Mouse (Mus musculus) embryonic facial prominence, embryonic 15.5 days (tissue): Measurements from ENCODE around the gene Ryr1. TPM values are rescaled to one million over a fixed set of nuclear protein-coding genes. Genes with fewer than 3 reads are reported as not detected.
A peak's percentile ranks its signal among the peaks of the same experiment; 100 is the strongest.

ENCODE experiments used
- ATAC-seq: fragments of 200-750 bp; cut with Nextera tagmentation; 2 replicates; pipeline ENCODE4 v1.8.0; 2017; ENCODE audit warnings: low read depth, moderate TSS enrichment; ENCODE audit not compliant: insufficient number of reproducible peaks, low FRiP score, low TSS enrichment
- H3K27ac ChIP-seq: fragments of 300-500 bp; sonication (generic); replicated peaks from 2 replicates; pipeline ENCODE4 v1.5.1; 2015; ENCODE audit warnings: mild to moderate bottlenecking, inconsistent platforms
- H3K27me3 ChIP-seq: fragments of 300-500 bp; sonication (generic); 2 replicates; pipeline ENCODE4 v1.6.1; 2015; ENCODE audit warnings: inconsistent platforms
- H3K36me3 ChIP-seq: fragments of 300-500 bp; sonication (generic); 2 replicates; pipeline ENCODE4 v1.6.1; 2015; ENCODE audit warnings: mild to moderate bottlenecking, inconsistent platforms
- H3K4me1 ChIP-seq: fragments of 300-500 bp; sonication (generic); 2 replicates; pipeline ENCODE4 v1.6.1; 2015; ENCODE audit warnings: inconsistent platforms
- H3K4me2 ChIP-seq: fragments of 300-500 bp; sonication (generic); replicated peaks from 2 replicates; pipeline ENCODE4 v1.6.1; 2015; ENCODE audit warnings: mild to moderate bottlenecking, inconsistent platforms
- H3K4me3 ChIP-seq: fragments of 300-500 bp; sonication (generic); replicated peaks from 2 replicates; pipeline ENCODE4 v1.5.1; 2015; ENCODE audit warnings: mild to moderate bottlenecking, inconsistent platforms
- H3K9ac ChIP-seq: fragments of 300-500 bp; sonication (generic); 2 replicates; pipeline ENCODE4 v1.6.1; 2015; ENCODE audit warnings: inconsistent platforms
- H3K9me3 ChIP-seq: fragments of 300-500 bp; sonication (generic); replicated peaks from 2 replicates; pipeline ENCODE4 v1.6.1; 2016; ENCODE audit warnings: inconsistent platforms
- WGBS: fragments of 180-500 bp; shearing (Covaris S2); methylation state at CpG from one replicate; pipeline ENCODE4 v1.1.7; 2015; 5-methylcytosine and 5-hydroxymethylcytosine counted together
- polyA plus RNA-seq: library from polyadenylated mRNA; unstranded; fragments of >200 nt; fragmentation: Nextera tagmentation; extraction: Ambion mirVana; gene quantifications from 2 replicates; pipeline ENCODE4 v1.2.1, GENCODE M21; 2015

Gene Ryr1
- polyA plus RNA-seq, 1 experiment from 2014 or later = 8.0 TPM

DNA sequence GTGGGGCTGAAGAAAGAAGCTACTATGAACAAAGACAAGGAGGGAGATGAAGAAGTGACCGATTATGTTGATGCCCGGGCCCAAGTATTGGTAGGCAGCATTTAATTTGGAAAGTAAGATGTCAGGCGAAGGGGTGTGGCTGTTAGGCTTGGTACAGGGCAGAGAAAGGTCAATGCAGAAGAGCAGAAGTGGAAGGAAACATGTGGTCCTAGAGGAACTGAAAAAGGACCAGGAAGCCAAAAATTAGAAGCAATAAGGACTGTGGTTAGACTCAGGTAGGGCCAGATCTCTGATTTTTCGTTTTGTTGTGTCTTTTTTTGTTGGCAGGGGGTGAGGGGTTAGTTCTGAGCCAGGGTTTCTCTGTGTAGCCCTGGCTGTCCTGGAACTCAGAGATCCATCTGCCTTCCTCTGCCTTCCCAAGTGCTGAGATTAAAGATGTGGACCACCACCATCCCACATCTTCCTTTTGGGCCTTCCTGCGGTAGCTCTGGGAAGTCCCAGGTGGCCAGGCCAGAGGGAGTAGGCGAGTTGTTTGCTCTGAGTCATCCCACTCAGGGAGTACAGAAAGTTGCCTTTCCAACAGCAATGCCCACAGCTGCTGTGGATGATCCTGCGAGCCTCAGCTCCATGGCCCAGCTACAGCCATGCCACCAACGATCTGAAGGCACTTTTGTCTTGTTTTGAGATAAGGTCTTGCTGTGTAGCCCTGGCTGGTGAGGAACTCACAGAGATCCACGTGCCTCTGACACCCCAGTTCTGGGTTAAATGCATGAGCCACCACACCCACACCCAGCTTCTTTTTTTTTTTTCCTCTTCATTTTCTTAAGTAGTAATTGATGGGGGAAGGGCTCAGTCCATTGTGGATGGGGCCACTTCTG lies 117.5 kb downstream of the Ryr1 start:
- no peaks in the 10 kb centered on the region for H3K4me1 ChIP-seq
- no peaks in the 10 kb centered on the region for H3K9me3 ChIP-seq
- no peaks in the 10 kb centered on the region for H3K27me3 ChIP-seq
- 77% methylated on average over 9 of the region's 9 CpGs for WGBS
- no peak overlapping the region for H3K9ac ChIP-seq
- H3K36me3 ChIP-seq = no peaks in the 10 kb centered on the region
- H3K4me3 ChIP-seq = no peak overlapping the region
- no peak overlapping the region for H3K27ac ChIP-seq
- no peak for ATAC-seq
- no peak overlapping the region for H3K4me2 ChIP-seq

DNA sequence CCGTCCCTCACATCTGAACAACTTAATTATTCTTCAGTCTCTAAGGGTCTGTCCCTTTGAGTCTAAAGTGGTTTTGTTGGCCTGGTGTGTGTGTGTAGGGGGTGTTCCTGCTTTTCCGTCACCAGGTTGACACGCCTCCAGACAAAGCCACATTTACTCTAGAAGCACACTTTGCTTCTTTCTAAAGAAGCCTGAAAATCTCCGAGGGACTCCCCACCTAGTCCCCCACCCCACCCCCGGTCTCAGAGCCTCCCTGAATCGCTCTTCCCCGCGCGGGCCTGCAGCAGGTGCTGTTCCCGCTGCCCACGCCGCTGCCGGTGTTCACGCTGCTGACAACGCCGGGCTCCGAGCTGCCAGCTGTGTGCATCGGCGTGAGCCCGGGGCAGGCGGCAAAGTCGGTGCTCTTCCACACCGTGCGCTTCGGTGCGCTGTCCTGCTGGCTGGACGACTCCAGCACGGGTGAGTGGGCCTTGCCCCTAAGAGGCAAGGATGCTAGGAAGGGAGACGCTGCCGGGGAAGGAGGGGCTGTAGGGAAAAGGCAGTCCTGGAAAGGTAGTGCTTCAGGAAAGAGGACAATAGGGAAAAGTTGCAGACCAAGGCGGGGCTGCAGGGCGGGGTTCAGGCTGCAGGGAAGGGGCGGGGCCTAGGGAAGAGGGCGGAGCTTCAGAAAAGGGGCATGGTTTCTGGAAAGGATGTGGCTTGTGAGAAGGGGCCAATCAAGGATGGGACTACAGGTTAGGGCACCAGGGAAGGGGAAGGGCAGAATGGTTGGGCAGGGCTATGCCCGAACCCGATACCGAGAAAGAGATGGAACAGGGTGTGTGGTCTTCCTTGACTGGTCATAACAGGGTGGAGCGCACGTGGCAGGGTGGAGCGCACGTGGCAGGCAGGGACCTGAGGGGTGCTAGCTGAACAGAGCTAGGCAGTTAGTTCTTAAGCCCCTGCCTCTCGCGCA lies 124.1 kb downstream of the Ryr1 start:
- Histone ChIP-seq H3K9ac (peak overlapping the region; percentile 3), H3K27ac (0 out of 2 replicates have a peak overlapping the region, but pooled peaks have one; percentile 41), H3K4me2 (peak overlapping the region; percentile 83), H3K36me3 (no peaks in the 10 kb centered on the region), H3K4me3 (peak overlapping the region; percentile 44), H3K9me3 (no peaks in the 10 kb centered on the region), H3K27me3 (no peaks in the 10 kb centered on the region), H3K4me1 (peaks cover 10% of the 10 kb centered on the region)
- peak; percentile 83 for ATAC-seq
- WGBS = 4% methylated on average over 43 of the region's 43 CpGs

DNA sequence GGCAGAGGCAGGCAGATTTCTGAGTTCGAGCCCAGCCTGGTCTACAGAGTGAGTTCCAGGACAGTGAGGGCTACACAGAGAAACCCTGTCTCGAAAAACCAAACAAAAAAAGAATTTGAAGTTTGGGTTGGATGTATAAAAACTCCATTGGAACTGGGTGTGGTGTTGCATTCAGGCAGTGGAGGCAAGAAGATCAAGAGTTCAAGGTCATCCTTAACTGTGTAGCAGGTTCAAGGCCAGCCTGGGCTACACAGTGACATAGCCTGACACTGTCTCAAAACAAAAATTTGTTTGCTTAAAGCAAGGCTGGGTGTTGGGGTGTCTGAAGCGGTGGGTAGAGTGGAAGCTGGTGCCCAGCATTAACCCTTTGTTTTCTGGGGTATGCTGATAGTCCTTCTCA lies 131.6 kb downstream of the Ryr1 start:
- 83% methylated on average over 3 of the region's 3 CpGs for WGBS
- no peaks in the 10 kb centered on the region for H3K9me3 ChIP-seq
- H3K36me3 ChIP-seq = no peaks in the 10 kb centered on the region
- H3K4me3 ChIP-seq = no peak overlapping the region
- H3K27me3 ChIP-seq = no peaks in the 10 kb centered on the region
- H3K4me1 ChIP-seq = no peaks in the 10 kb centered on the region
- ATAC-seq = no peak
- no peak overlapping the region for H3K4me2 ChIP-seq
- H3K9ac ChIP-seq = no peak overlapping the region
- no peak overlapping the region for H3K27ac ChIP-seq

DNA sequence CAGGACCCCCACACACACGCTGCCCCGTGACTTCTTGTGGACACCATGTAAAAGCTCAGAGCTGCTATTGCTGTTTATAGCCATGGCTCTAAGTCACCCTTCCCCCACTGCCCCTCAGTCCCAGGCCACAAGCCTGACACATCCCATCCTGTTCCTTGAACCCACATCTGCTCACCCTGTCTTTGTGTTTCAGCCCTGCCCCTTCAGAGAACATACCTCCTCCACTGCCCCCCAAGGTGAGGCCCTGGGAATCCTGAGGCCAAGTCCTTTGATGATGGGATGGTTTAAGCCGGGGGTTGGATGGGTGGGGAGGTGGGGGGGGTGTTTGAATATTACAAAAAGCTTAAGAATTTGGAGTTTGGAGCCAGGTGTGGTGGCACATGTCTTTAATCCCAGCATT lies 132.0 kb downstream of the Ryr1 start:
- Histone ChIP-seq H3K27me3 (no peaks in the 10 kb centered on the region), H3K27ac (no peak overlapping the region), H3K4me3 (no peak overlapping the region), H3K4me2 (no peak overlapping the region), H3K4me1 (no peaks in the 10 kb centered on the region), H3K9ac (no peak overlapping the region), H3K9me3 (no peaks in the 10 kb centered on the region), H3K36me3 (no peaks in the 10 kb centered on the region)
- ATAC-seq = no peak
- 89% methylated on average over 3 of the region's 3 CpGs for WGBS

DNA sequence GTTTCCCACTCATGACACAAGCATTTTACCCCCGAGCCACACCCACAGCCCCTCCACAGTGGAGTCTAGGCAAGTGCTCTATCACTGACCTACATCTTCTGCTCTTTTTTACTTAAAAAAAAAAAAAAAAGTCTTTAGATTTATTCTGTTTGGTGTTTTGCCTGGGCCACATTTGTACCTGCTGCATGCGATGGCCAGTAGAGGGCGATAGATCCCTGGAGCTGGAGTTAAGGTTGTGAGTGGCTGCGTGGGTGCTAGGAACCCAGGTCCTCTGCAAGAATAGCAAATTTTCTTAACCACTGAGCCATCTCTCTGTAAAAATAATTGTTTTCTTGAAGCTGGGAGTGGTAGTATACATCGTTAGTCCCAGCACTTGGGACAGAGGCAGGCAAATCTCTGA lies 133.4 kb downstream of the Ryr1 start:
- WGBS = 71% methylated on average over 5 of the region's 5 CpGs

DNA sequence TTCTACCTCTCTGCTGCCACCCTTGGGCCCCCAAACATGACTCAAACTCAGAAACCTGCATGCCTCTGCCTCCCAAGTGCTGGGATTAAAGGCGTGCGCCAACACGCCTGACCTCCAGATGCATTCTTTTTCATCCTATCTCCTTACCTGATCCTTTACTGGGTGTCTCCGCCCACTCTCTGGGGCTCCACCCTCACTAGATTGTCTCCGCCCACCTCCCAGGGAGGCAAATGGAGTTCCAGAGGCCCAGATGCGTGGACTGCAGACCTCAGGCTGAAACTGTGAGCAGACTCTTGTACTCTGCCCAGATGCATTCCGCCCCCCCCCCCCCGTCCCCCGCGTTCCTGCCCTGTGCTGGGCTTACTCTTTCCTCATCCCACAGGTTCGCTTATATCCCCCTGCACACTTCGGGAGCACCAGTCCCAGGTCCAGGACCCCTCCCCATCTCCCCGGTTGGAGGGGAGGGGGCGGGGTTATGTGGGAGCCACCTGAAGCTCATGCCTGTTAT lies 134.2 kb downstream of the Ryr1 start:
- H3K4me3 ChIP-seq = no peak overlapping the region
- H3K4me2 ChIP-seq = no peak overlapping the region
- H3K36me3 ChIP-seq = no peaks in the 10 kb centered on the region
- H3K9me3 ChIP-seq = no peaks in the 10 kb centered on the region
- H3K27me3 ChIP-seq = no peaks in the 10 kb centered on the region
- H3K27ac ChIP-seq = no peak overlapping the region
- H3K9ac ChIP-seq = no peak overlapping the region
- 59% methylated on average over 14 of the region's 14 CpGs for WGBS
- H3K4me1 ChIP-seq = no peaks in the 10 kb centered on the region
- no peak for ATAC-seq

More for the DNA sequence above, 133.4 kb downstream of the Ryr1 start:
- Histone ChIP-seq H3K4me3 (no peak overlapping the region), H3K27ac (no peak overlapping the region), H3K9me3 (no peaks in the 10 kb centered on the region), H3K9ac (no peak overlapping the region), H3K4me2 (no peak overlapping the region), H3K36me3 (no peaks in the 10 kb centered on the region), H3K4me1 (no peaks in the 10 kb centered on the region), H3K27me3 (no peaks in the 10 kb centered on the region)
- ATAC-seq = no peak

DNA sequence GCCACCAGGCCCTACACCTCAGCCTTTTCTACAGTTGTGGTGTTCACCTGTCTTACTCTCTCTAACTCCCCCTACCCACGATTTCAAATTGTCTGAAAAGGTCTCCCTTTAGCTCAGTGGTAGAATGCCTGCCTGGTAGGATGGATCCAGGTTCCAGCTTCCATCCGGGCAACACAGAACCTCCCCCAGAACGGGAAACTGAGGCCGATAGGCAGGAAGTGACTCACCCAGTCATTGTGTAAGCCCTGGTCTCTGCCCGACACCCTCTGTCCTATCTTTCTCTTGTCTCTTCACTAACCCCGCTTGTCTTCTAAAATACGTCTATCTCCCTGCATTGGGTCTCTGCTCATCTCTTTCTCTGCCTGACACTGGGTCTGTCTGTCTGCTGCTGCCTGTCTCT lies 139.8 kb downstream of the Ryr1 start:
- H3K27me3 ChIP-seq = no peaks in the 10 kb centered on the region
- H3K9ac ChIP-seq = no peak overlapping the region
- 82% methylated on average over 7 of the region's 7 CpGs for WGBS
- no peak for ATAC-seq
- no peaks in the 10 kb centered on the region for H3K36me3 ChIP-seq
- no peak overlapping the region for H3K4me3 ChIP-seq
- no peak overlapping the region for H3K4me2 ChIP-seq
- peaks cover 13% of the 10 kb centered on the region for H3K4me1 ChIP-seq
- no peaks in the 10 kb centered on the region for H3K9me3 ChIP-seq
- H3K27ac ChIP-seq = no peak overlapping the region

DNA sequence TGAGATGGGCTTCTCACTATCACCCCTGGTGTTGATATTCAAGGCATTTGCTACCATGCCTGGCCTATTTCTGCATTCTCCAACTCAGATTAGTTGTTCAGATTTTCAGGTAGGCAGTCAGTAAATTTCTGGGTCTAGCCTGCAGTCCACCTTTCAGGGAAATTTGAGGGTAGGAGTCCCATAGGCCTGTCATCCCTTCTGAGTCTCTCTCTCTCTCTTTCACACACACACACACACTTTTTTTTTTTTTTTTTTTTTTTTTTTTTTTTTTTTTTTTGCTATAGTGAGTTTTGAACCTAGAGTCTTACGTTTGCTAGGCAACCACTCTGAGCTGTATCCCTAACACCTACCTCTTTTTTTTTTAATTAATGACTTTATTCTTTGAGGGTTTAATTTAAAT lies 140.5 kb downstream of the Ryr1 start:
- Histone ChIP-seq H3K9ac (no peak overlapping the region), H3K36me3 (peaks cover under 1% of the 10 kb centered on the region; the same call in 1 of the 2 replicates), H3K27ac (no peak overlapping the region), H3K27me3 (no peaks in the 10 kb centered on the region), H3K4me3 (no peak overlapping the region), H3K4me2 (no peak overlapping the region), H3K4me1 (peaks cover 13% of the 10 kb centered on the region), H3K9me3 (no peaks in the 10 kb centered on the region)
- WGBS = 92% methylated on average over 1 of the region's 1 CpGs
- no peak for ATAC-seq

DNA sequence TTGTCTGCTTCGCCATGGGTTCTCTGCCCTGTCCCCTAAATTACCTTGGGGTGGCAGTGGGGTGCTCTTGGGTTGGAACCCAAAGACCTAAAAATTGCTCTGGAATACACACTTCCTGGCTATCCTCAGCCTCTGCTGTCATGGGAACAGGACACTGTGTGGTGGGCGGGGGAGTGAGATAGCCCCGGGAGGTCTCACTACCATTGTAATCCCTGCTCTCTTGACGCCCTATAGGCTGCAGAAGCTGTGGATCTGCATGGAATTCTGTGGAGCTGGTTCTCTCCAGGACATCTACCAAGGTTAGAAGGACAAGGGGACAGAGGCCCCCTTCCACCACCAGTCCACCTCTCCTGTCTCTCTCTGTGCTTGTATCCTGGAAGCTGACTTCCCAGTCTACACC lies 141.1 kb downstream of the Ryr1 start:
- no peak overlapping the region for H3K4me3 ChIP-seq
- no peaks in the 10 kb centered on the region for H3K27me3 ChIP-seq
- no peak for ATAC-seq
- 81% methylated on average over 4 of the region's 4 CpGs for WGBS
- peaks cover 13% of the 10 kb centered on the region for H3K4me1 ChIP-seq
- H3K9ac ChIP-seq = no peak overlapping the region
- H3K36me3 ChIP-seq = peaks cover 6% of the 10 kb centered on the region
- H3K27ac ChIP-seq = no peak overlapping the region
- H3K9me3 ChIP-seq = no peaks in the 10 kb centered on the region
- H3K4me2 ChIP-seq = no peak overlapping the region

DNA sequence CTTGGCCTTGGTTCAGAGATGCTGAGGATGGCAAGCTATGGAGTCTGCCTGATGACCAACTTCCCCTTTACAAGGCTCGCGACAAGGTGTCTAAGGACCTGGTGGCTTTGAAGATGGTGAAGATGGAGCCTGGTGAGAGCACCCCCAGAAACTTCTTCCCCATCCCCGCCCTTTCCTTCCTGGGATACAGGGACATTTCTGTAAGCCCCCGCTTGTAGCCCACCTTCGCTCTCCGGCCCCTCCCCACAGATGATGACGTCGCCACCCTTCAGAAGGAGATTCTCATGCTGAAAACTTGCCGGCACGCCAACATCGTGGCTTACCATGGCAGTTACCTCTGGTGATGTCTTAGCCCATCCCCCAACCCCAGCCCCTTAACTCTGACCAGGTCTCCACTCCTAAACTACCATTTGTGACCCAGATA lies 141.8 kb downstream of the Ryr1 start:
- Histone ChIP-seq H3K27ac (0 out of 2 replicates have a peak overlapping the region, but pooled peaks have one; percentile 90), H3K4me1 (peaks cover 13% of the 10 kb centered on the region), H3K9me3 (no peaks in the 10 kb centered on the region), H3K4me2 (peak overlapping the region; percentile 87), H3K4me3 (peak overlapping the region; percentile 89; the same call in 1 of the 2 replicates), H3K27me3 (no peaks in the 10 kb centered on the region), H3K36me3 (peaks cover 13% of the 10 kb centered on the region), H3K9ac (no peak overlapping the region)
- 74% methylated on average over 11 of the region's 11 CpGs for WGBS
- no peak for ATAC-seq
